Mouse (Mus musculus) lung, embryonic 15.5 days (tissue): ENCODE measurements around the gene Slc24a4. TPM values are rescaled to one million over a fixed set of nuclear protein-coding genes. Genes with fewer than 3 reads are reported as not detected.

ENCODE experiments used
- ATAC-seq: fragments of 200-750 bp; cut with Nextera tagmentation; 2 replicates; pipeline ENCODE4 v1.8.0; 2017; ENCODE audit warnings: moderate number of reproducible peaks, borderline replicate concordance; ENCODE audit not compliant: low FRiP score, low TSS enrichment; ENCODE audit errors: extremely low read depth
- H3K27ac ChIP-seq: fragments of 300-500 bp; sonication (generic); 2 replicates; pipeline ENCODE4 v1.5.1; 2015; ENCODE audit warnings: moderate library complexity, mild to moderate bottlenecking, inconsistent platforms
- H3K27me3 ChIP-seq: fragments of 300-500 bp; sonication (generic); 2 replicates; pipeline ENCODE4 v1.6.1; 2015; ENCODE audit warnings: inconsistent platforms
- H3K36me3 ChIP-seq: fragments of 300-500 bp; sonication (generic); 2 replicates; pipeline ENCODE4 v1.6.1; 2015; ENCODE audit warnings: inconsistent platforms
- H3K4me1 ChIP-seq: fragments of 300-500 bp; sonication (generic); 2 replicates; pipeline ENCODE4 v1.6.1; 2015; ENCODE audit warnings: inconsistent platforms
- H3K4me2 ChIP-seq: fragments of 300-500 bp; sonication (generic); 2 replicates; pipeline ENCODE4 v1.6.1; 2015; ENCODE audit warnings: inconsistent platforms, mild to moderate bottlenecking, moderate library complexity
- H3K4me3 ChIP-seq: fragments of 300-500 bp; sonication (generic); 2 replicates; pipeline ENCODE4 v1.5.1; 2015; ENCODE audit warnings: mild to moderate bottlenecking, inconsistent platforms
- H3K9ac ChIP-seq: fragments of 300-500 bp; sonication (generic); 2 replicates; pipeline ENCODE4 v1.6.1; 2015; ENCODE audit warnings: inconsistent platforms
- H3K9me3 ChIP-seq: fragments of 300-500 bp; sonication (generic); 2 replicates; pipeline ENCODE4 v1.6.1; 2016; ENCODE audit warnings: inconsistent platforms
- WGBS: fragments of 180-500 bp; shearing (Covaris S2); methylation state at CpG from one replicate; pipeline ENCODE4 v1.1.7; 2015; 5-methylcytosine and 5-hydroxymethylcytosine counted together
- polyA plus RNA-seq: library from polyadenylated mRNA; unstranded; fragments of >200 nt; fragmentation: Nextera tagmentation; extraction: Ambion mirVana; gene quantifications from 2 replicates; pipeline ENCODE4 v1.2.1, GENCODE M21; 2015

Slc24a4 gene
- polyA plus RNA-seq, 1 experiment from 2014 or later, result 2.1 TPM

DNA sequence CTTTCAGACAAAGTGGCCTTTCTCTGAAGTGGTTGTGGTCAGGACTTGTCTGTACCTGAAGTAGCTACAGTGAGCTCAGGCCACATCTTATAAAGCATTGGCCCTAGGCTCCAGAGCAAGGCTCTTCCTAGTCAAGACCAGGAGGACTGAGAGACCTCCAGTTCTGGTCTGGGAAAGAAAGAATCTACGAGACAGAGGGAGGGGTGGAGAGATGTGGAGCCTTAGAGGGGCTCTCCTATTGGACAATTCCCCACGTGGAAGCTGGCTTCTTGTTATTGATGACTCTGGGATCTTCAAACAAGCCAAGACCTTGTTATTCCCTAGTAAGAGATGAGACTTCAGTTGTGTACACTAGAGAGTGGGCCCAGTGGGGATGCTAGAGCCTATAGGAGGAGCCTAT lies 160.3 kb downstream of the Slc24a4 start:
- Histone ChIP-seq H3K27me3 (no peaks in the 10 kb centered on the region), H3K9me3 (no peaks in the 10 kb centered on the region), H3K36me3 (no peaks in the 10 kb centered on the region), H3K4me2 (no peak overlapping the region), H3K4me1 (peaks cover 86% of the 10 kb centered on the region), H3K4me3 (no peak overlapping the region), H3K9ac (no peak overlapping the region), H3K27ac (peak overlapping the region; percentile 59; the same call in 1 of the 2 replicates)
- 34% methylated on average over 2 of the region's 2 CpGs for WGBS
- no peak for ATAC-seq

DNA sequence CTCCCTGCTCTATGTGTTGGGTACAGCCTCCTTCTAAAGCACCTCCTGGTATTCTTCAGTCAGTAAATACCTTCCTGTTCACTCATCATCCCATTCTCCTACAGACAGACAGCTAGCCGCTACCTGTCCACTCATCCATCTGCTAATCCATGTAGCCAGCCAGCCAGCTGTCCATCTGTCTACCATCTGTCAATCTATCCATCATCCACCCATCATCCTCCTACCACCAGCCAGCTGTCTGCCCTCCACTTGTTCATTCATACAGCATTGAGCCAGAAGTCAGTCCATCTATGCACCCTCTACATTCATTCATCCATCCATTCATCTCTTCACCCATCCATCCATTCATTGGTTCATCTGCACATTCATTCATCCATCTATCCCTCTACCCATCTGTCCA lies 161.0 kb downstream of the Slc24a4 start:
- Histone ChIP-seq H3K9me3 (no peaks in the 10 kb centered on the region), H3K4me2 (no peak overlapping the region), H3K36me3 (no peaks in the 10 kb centered on the region), H3K4me3 (no peak overlapping the region), H3K9ac (no peak overlapping the region), H3K27me3 (no peaks in the 10 kb centered on the region), H3K27ac (no peak overlapping the region), H3K4me1 (peaks cover 85% of the 10 kb centered on the region)
- 100% methylated on average over 1 of the region's 1 CpGs for WGBS
- ATAC-seq, result no peak

DNA sequence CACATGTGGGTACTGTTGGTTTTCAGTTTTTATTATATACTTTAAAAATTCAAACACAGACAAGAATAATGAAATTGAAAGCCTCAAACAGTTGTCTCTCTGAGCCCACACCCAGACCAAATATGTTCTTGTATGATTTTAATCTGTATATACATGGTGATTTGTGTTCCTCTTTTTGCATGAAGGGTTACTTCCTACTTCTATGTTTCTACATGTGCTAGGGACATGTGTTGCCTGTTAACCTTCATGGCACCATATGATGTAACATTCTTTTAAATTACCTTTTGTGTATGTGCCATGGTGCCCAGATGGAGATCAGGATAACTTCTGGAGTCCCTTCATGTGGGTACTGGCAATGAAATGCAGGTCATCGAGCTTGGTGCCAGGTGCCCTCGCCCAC lies 162.1 kb downstream of the Slc24a4 start:
- no peak overlapping the region for H3K4me2 ChIP-seq
- no peaks in the 10 kb centered on the region for H3K9me3 ChIP-seq
- H3K27ac ChIP-seq, result no peak overlapping the region
- no peak for ATAC-seq
- peaks cover 85% of the 10 kb centered on the region for H3K4me1 ChIP-seq
- H3K36me3 ChIP-seq, result no peaks in the 10 kb centered on the region
- H3K4me3 ChIP-seq, result no peak overlapping the region
- H3K9ac ChIP-seq, result no peak overlapping the region
- H3K27me3 ChIP-seq, result no peaks in the 10 kb centered on the region
- 87% methylated on average over 2 of the region's 2 CpGs for WGBS

DNA sequence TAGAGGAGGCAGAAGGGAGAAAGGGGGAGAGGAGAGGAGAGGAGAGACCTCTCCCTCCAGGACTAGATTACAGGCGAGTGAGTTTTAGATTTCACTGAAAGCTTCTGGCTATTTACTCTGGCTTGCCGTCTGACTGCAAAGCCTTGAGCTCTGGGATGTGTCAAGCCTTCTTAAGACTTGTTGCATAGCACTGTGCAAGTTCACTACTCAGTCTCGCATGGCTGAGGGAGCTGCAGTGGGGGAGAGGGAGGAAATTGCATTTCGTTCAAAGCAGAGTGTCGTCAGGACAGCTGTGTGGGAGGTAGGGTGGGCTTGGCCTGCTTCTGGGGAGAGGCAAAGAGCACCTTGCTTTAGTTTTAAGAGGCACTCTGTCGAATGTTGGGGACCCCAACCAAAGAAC lies 163.2 kb downstream of the Slc24a4 start:
- peaks cover 84% of the 10 kb centered on the region for H3K4me1 ChIP-seq
- no peak overlapping the region for H3K9ac ChIP-seq
- no peaks in the 10 kb centered on the region for H3K36me3 ChIP-seq
- H3K27me3 ChIP-seq, result no peaks in the 10 kb centered on the region
- no peak overlapping the region for H3K27ac ChIP-seq
- ATAC-seq, result no peak
- H3K4me2 ChIP-seq, result no peak overlapping the region
- H3K4me3 ChIP-seq, result no peak overlapping the region
- no peaks in the 10 kb centered on the region for H3K9me3 ChIP-seq
- WGBS, result 34% methylated on average over 6 of the region's 6 CpGs

DNA sequence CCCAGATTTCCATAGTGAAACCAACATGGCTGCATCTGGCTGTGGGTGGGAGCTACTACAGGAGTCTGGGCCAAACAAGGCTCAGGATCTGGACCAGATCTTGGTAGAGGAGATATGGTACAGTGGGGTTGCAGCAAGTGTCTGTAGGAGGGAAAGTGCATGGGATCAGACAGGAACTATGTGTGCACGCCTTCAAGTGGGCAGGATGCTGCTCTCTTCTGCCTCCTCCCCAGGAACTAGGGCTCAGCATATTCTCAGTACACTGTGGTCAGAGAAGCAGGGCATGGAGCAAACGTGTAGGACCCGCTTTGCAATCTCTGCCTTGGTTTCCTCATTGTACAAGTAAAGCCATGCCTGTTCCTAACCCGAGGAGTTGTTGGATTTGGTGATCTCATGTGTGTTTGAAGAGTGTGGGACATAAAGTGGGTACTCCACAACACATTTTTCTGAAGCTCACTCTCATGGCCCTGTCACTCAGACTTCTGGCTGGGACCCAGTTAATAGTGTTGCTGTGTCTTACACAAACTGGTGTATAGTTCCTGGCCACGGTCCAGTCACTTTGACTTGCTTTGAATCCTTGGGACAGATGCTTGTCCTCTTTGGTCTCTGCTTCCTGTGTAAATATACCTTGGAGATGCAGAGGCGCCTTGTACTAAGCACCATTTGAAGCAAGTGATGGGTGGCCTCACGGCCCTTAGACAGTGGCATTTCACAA lies 164.1 kb downstream of the Slc24a4 start:
- Histone ChIP-seq H3K4me3 (no peak overlapping the region), H3K27ac (no peak overlapping the region), H3K27me3 (no peaks in the 10 kb centered on the region), H3K9me3 (no peaks in the 10 kb centered on the region), H3K9ac (no peak overlapping the region), H3K4me2 (no peak overlapping the region), H3K4me1 (peaks cover 79% of the 10 kb centered on the region), H3K36me3 (no peaks in the 10 kb centered on the region)
- ATAC-seq, result peak; percentile 33; the same call in 1 of the 2 replicates
- 36% methylated on average over 7 of the region's 7 CpGs for WGBS

DNA sequence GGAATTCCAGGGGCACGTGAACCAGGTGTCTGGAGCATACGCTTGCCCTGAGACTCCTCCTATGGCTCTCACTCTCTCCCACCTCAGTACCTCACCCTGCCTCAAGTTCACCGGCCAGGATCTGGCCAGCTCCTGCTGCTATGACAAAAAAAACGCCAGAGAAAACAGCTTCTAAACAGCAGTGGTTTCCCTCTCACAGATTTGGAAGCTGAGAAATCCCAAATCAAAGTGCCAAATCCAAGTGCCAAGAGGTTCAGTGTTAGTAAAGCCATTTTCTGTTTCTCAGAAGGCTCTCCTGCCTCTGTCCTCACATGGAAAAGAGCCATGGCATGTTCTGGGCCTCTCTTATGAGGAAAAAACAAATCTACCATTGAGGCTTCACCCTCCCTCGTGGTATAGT lies 166.1 kb downstream of the Slc24a4 start:
- no peak overlapping the region for H3K9ac ChIP-seq
- H3K36me3 ChIP-seq, result no peaks in the 10 kb centered on the region
- H3K9me3 ChIP-seq, result no peaks in the 10 kb centered on the region
- H3K4me3 ChIP-seq, result no peak overlapping the region
- no peaks in the 10 kb centered on the region for H3K27me3 ChIP-seq
- no peak overlapping the region for H3K4me2 ChIP-seq
- H3K4me1 ChIP-seq, result peaks cover 68% of the 10 kb centered on the region
- 75% methylated on average over 5 of the region's 5 CpGs for WGBS
- no peak for ATAC-seq
- H3K27ac ChIP-seq, result no peak overlapping the region

DNA sequence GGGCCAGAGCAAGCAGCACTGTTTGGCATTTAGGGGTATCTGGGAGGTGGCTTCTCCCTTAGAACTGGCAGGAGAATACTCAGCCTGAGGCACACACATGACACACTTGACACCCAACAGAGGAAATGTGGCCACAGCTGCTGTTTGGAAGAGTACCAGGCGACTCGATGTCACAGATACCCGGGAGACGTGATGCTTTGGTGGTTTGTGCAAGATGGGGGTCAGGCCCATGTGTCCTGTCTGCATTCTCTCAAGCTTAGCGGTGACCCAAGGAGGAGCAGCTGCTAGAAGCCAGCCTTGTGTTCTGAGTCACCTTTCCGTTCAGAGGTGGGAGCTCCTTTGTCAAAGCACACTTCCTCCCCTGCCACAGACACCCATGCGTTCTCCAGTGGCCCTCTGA lies 166.7 kb downstream of the Slc24a4 start:
- Histone ChIP-seq H3K9ac (no peak overlapping the region), H3K4me2 (no peak overlapping the region), H3K27me3 (no peaks in the 10 kb centered on the region), H3K27ac (no peak overlapping the region), H3K9me3 (no peaks in the 10 kb centered on the region), H3K4me1 (peaks cover 68% of the 10 kb centered on the region), H3K4me3 (no peak overlapping the region), H3K36me3 (no peaks in the 10 kb centered on the region)
- ATAC-seq, result 0 out of 2 replicates have a peak, but pooled peaks have one; percentile 4
- WGBS, result 51% methylated on average over 7 of the region's 7 CpGs

DNA sequence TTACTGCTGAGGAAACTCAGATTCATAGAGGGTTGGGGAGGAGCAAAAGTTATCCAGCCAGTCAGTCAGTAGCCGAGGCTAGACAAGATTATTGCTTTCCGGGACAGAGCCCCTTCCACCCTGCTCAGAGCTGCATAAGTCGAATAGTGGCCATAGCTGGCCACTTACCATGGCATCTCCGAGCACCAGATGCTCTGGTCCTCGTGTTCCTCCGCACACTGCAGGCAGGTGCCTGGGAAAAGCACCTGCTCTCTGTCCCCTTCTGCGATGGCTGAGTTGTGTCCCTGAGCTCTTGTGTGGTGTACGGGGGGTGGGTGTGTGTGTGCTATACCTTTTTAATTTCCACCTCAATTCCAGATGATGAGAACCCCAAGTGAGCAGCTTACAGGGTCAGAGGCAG lies 167.1 kb downstream of the Slc24a4 start:
- H3K27ac ChIP-seq, result no peak overlapping the region
- H3K4me1 ChIP-seq, result peaks cover 68% of the 10 kb centered on the region
- 82% methylated on average over 8 of the region's 8 CpGs for WGBS

DNA sequence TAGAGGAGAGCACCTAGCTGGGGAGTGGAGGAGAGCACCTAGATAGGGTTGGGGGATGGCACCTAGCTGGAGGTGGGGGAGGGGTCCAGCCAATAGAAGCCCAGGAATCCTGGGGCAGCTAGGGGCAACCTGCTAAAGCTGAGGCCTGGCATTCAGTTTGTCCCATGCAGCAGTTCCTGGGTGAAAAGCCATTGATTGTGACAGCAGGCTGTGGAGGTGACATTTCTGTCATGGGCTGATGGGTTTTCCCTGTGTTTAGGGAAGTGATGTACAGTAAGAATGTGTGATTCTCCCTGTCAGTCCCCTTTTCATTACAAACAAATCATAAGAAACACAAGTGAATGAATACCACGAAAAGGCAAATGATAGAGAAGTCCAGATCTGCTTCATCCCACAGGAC lies 167.8 kb downstream of the Slc24a4 start:
- 69% methylated on average over 1 of the region's 1 CpGs for WGBS
- H3K4me3 ChIP-seq, result no peak overlapping the region
- ATAC-seq, result no peak
- H3K27ac ChIP-seq, result peak overlapping the region; percentile 5; the same call in 1 of the 2 replicates
- no peak overlapping the region for H3K9ac ChIP-seq
- H3K36me3 ChIP-seq, result no peaks in the 10 kb centered on the region
- H3K9me3 ChIP-seq, result no peaks in the 10 kb centered on the region
- no peaks in the 10 kb centered on the region for H3K27me3 ChIP-seq
- no peak overlapping the region for H3K4me2 ChIP-seq
- H3K4me1 ChIP-seq, result peaks cover 63% of the 10 kb centered on the region

More for the DNA sequence above, 167.1 kb downstream of the Slc24a4 start:
- no peak for ATAC-seq
- Histone ChIP-seq H3K9me3 (no peaks in the 10 kb centered on the region), H3K9ac (no peak overlapping the region), H3K36me3 (no peaks in the 10 kb centered on the region), H3K4me3 (no peak overlapping the region), H3K27me3 (no peaks in the 10 kb centered on the region), H3K4me2 (no peak overlapping the region)

DNA sequence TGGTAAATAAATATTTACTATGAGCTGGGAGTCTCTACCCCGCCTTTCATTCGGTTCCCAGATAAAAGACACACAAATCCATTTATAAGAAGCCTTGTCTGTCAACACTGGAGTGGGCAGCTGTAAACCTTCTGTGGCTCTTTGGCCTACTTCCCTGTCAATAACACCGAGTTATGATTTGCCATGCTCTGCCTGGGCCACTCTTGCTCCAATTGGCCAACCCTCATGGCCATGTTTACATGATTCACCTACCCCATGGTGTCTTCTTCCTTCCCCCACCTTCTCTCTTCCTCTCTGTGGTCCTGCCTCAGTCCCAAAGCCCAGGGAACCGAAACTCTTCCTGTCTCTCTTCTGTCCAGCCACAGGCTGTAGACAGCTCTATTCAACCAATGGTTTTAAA lies 168.4 kb downstream of the Slc24a4 start:
- Histone ChIP-seq H3K36me3 (no peaks in the 10 kb centered on the region), H3K9me3 (no peaks in the 10 kb centered on the region), H3K4me1 (peaks cover 63% of the 10 kb centered on the region), H3K4me3 (no peak overlapping the region), H3K27ac (no peak overlapping the region), H3K9ac (no peak overlapping the region), H3K4me2 (no peak overlapping the region), H3K27me3 (no peaks in the 10 kb centered on the region)
- WGBS, result 34% methylated on average over 4 of the region's 4 CpGs
- ATAC-seq, result no peak

DNA sequence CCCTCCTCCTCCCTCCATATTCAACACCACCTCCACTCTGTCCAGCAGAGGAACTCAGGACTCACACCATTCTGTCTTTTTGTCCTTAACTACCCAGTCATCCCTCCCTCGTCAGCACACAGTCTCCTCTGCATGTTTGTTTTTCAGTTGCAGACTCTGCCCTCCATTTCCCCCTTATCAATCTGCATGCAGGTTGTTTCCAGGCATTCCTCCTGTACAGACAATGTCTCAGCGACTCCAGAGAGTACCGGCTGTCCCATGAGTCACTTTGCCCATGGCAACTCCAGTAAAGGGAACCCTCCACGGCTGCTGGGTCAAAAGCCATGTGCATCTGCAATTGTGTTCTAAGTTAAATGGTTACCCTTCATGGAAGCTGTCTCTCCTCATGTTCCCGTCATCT lies 170.7 kb downstream of the Slc24a4 start:
- no peak overlapping the region for H3K4me3 ChIP-seq
- H3K4me2 ChIP-seq, result no peak overlapping the region
- H3K27ac ChIP-seq, result no peak overlapping the region
- 46% methylated on average over 5 of the region's 5 CpGs for WGBS
- H3K27me3 ChIP-seq, result no peaks in the 10 kb centered on the region
- no peaks in the 10 kb centered on the region for H3K36me3 ChIP-seq
- H3K4me1 ChIP-seq, result peaks cover 66% of the 10 kb centered on the region
- ATAC-seq, result no peak
- no peak overlapping the region for H3K9ac ChIP-seq
- no peaks in the 10 kb centered on the region for H3K9me3 ChIP-seq

DNA sequence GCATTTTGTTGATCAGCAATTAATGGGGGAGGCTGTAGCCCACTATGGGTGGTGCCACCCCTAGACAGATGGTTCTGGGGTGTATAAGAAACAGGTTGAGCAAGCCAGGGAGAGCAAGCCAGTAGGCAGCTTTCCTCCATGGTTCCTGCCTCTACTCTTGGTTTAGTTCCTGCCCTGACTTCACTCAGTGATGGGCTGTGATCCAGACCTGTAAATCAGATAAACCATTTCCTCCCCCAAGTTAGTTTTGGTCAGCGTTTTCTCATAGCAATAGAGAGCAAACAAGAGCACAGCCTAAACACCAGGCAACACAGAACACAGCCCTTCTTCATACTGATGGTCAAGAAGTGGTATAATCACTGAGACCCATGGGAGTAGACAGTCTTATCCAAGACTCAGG lies 173.1 kb downstream of the Slc24a4 start:
- Histone ChIP-seq H3K9ac (no peak overlapping the region), H3K4me3 (no peak overlapping the region), H3K36me3 (no peaks in the 10 kb centered on the region), H3K27me3 (no peaks in the 10 kb centered on the region), H3K27ac (no peak overlapping the region), H3K9me3 (no peaks in the 10 kb centered on the region), H3K4me1 (peaks cover 65% of the 10 kb centered on the region), H3K4me2 (no peak overlapping the region)
- 78% methylated on average over 1 of the region's 1 CpGs for WGBS
- no peak for ATAC-seq

DNA sequence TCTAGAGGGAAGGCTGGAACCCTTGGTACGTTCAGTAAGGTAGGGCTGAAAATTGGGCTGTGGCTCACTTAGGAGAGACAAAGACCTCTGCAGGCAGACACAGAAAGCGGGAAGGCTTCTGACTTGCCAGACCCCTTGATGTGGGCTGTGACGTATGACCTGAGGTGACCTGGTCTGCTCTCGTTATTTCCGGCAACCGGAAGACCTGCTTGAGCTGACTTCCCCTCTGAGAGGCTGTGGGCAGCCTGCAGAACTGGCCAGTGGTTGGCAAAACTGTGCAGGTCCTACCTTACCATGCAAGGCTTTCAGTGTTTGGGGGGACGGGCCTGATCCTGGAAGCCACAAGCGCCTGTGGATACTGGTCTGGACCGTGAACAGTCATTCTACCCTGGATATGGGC lies 173.8 kb downstream of the Slc24a4 start:
- Histone ChIP-seq H3K27me3 (no peaks in the 10 kb centered on the region), H3K4me3 (no peak overlapping the region), H3K36me3 (no peaks in the 10 kb centered on the region), H3K9me3 (no peaks in the 10 kb centered on the region), H3K4me2 (no peak overlapping the region), H3K9ac (no peak overlapping the region), H3K27ac (peak overlapping the region; percentile 49), H3K4me1 (peaks cover 67% of the 10 kb centered on the region)
- WGBS, result 61% methylated on average over 9 of the region's 9 CpGs
- no peak for ATAC-seq
